Mouse (Mus musculus) forebrain, embryonic 11.5 days (tissue): ENCODE measurements at regions not wholly inside any gene's neighbourhood (a gene's known extent, or its start where the extent isn't known, plus 50 kb on each side); places are given as distances from the start of the nearest gene placed in this dataset.
A peak's percentile ranks its signal among the peaks of the same experiment; 100 is the strongest.
"Not testable (repeated sequence)": the region's sequence is repeated elsewhere in the genome, so short reads cannot be mapped to it uniquely, and the experiment has no call there.

Experiments
- ATAC-seq: fragments of 200-750 bp; cut with Nextera tagmentation; replicated peaks from 2 replicates; pipeline ENCODE4 v1.8.0; 2017; ENCODE audit warnings: moderate TSS enrichment; ENCODE audit not compliant: low FRiP score
- DNase-seq: peaks from one replicate; pipeline ENCODE4 v3.0.0-alpha.2; 2017; ENCODE audit warnings: low spot score
- H3K27ac ChIP-seq: fragments of 300-500 bp; sonication (generic); 2 replicates; pipeline ENCODE4 v1.5.1; 2014; ENCODE audit warnings: low read depth, low read length
- H3K27me3 ChIP-seq: fragments of 300-500 bp; sonication (generic); 2 replicates; pipeline ENCODE4 v1.6.1; 2014; ENCODE audit warnings: mild to moderate bottlenecking, low read length, mixed read lengths; ENCODE audit not compliant: control insufficient read depth, insufficient read depth
- H3K36me3 ChIP-seq: fragments of 300-500 bp; sonication (generic); 2 replicates; pipeline ENCODE4 v1.6.1; 2014; ENCODE audit warnings: mild to moderate bottlenecking, low read length, moderate library complexity, mixed read lengths; ENCODE audit not compliant: control insufficient read depth, insufficient read depth
- H3K4me1 ChIP-seq: fragments of 300-500 bp; sonication (generic); replicated peaks from 2 replicates; pipeline ENCODE4 v1.6.1; 2014; ENCODE audit warnings: low read length, mixed read lengths; ENCODE audit not compliant: control insufficient read depth, insufficient read depth
- H3K4me2 ChIP-seq: fragments of 300-500 bp; sonication (generic); 2 replicates; pipeline ENCODE4 v1.6.1; 2014; ENCODE audit warnings: low read depth, mild to moderate bottlenecking, low read length, moderate library complexity, mixed read lengths; ENCODE audit not compliant: severe bottlenecking
- H3K4me3 ChIP-seq: fragments of 300-500 bp; sonication (generic); 2 replicates; pipeline ENCODE4 v1.5.1; 2014; ENCODE audit warnings: low read depth, low read length
- H3K9ac ChIP-seq: fragments of 300-500 bp; sonication (generic); 2 replicates; pipeline ENCODE4 v1.6.1; 2014; ENCODE audit warnings: low read length
- H3K9me3 ChIP-seq: fragments of 300-500 bp; sonication (generic); 2 replicates; pipeline ENCODE4 v1.6.1; 2016; ENCODE audit warnings: low read length, mixed read lengths; ENCODE audit not compliant: control insufficient read depth
- WGBS: fragments of 180-500 bp; shearing (Covaris S2); extraction: QIAGEN DNeasy Blood & Tissue Kit; methylation state at CpG from one replicate; pipeline ENCODE4 v1.1.7; 2014; 5-methylcytosine and 5-hydroxymethylcytosine counted together

DNA sequence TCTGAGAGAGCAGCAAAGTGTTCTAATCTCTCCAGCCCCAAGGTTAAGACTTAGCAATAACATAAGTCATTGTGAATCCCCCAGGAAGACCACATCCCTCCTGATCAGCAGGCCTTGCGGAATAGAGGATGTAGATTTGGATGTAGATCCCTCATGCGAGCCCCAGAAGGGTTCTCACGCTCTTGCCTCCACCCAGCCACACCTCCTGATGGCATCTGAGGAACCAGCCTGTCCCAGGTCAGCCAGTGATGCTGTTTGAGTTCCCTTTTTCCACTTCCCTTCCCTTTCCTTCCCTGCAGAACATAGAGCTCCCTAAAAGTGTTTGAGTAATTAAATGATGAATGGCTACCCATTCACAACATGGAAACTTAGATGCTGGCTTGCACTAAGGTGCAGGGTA is 124.1 kb downstream of the Katnal1 start:
- Histone ChIP-seq H3K27me3 (no peaks in the 10 kb centered on the region), H3K36me3 (no peaks in the 10 kb centered on the region), H3K27ac (no peak overlapping the region), H3K4me2 (no peak overlapping the region), H3K4me3 (no peak overlapping the region), H3K9me3 (no peaks in the 10 kb centered on the region), H3K9ac (no peak overlapping the region), H3K4me1 (no peaks in the 10 kb centered on the region)
- DNase-seq (no peak), ATAC-seq (no peak)
- WGBS = 64% methylated on average over 3 of the region's 3 CpGs

DNA sequence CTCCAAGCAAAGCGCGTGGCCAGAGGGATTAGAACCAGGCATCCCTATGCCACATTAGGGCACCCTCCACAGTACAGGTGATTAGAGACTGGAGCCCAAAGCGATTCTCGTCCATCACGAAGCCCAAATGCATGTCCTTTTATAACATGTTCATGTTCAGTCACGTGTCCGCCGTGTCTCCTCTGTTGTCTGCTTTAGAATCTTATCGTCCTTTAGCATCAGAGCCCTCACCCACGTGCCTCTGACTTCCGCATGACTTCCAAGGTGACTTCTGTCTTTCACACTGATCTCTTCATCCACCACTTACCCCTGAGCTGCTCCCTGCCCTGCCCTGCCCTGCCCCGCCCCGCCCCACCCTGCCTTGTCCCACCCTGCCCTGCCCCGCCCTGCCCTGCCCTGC is 125.3 kb downstream of the Katnal1 start:
- WGBS = 91% methylated on average over 14 of the region's 14 CpGs
- ATAC-seq = no peak
- no peak overlapping the region for H3K9ac ChIP-seq
- H3K36me3 ChIP-seq = no peaks in the 10 kb centered on the region
- no peaks in the 10 kb centered on the region for H3K9me3 ChIP-seq
- H3K4me3 ChIP-seq = no peak overlapping the region
- no peak overlapping the region for H3K4me2 ChIP-seq
- no peaks in the 10 kb centered on the region for H3K4me1 ChIP-seq
- H3K27me3 ChIP-seq = no peaks in the 10 kb centered on the region
- no peak overlapping the region for H3K27ac ChIP-seq
- DNase-seq = no peak

DNA sequence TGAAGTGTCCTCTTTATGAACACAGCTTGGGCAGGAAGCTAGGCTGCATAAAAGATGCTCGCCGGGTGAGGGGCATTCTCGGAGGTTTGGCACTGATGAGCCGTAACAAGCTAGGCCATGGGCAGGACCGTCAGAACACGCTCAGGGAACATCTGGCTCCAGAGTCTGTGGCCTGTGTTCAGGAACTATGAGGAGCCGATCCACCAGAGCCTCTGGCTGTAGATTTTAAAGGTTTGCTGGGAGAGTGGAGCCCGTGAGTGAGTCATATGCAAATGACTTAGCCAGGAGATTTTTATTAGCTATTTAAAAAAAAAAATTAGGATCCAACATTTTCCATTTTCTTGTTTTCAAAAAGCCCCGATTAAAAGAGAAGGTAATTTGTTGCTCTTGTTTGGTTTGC is 126.4 kb downstream of the Katnal1 start:
- DNase-seq = no peak
- Histone ChIP-seq H3K9me3 (no peaks in the 10 kb centered on the region), H3K4me3 (no peak overlapping the region), H3K27me3 (no peaks in the 10 kb centered on the region), H3K36me3 (no peaks in the 10 kb centered on the region), H3K4me2 (no peak overlapping the region), H3K9ac (no peak overlapping the region), H3K4me1 (no peaks in the 10 kb centered on the region), H3K27ac (no peak overlapping the region)
- no peak for ATAC-seq
- 82% methylated on average over 9 of the region's 9 CpGs for WGBS

DNA sequence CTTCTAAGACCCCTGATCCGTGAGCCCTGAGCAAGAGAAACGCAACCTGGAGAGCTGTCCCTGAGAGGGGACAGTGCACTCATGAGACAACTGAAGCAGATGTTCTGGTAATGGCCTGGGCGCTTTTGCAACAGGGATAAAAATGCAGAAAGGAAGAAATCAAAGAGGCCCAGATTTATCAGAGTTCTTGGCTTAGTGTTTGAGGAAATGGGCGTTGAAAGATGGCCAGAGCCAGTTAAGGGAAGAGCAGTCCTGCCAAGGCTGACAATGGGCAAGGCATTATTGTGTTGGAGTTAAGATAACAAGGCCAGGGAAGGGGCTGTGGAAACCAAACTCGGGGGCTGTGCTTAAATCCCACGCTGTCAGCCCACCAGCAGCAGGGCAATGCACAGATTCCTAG is 130.6 kb downstream of the Katnal1 start:
- WGBS = 69% methylated on average over 6 of the region's 6 CpGs
- Histone ChIP-seq H3K4me3 (no peak overlapping the region), H3K4me2 (no peak overlapping the region), H3K9ac (no peak overlapping the region), H3K9me3 (no peaks in the 10 kb centered on the region), H3K36me3 (no peaks in the 10 kb centered on the region), H3K27ac (no peak overlapping the region), H3K4me1 (no peaks in the 10 kb centered on the region), H3K27me3 (no peaks in the 10 kb centered on the region)
- no peak for ATAC-seq
- no peak for DNase-seq

DNA sequence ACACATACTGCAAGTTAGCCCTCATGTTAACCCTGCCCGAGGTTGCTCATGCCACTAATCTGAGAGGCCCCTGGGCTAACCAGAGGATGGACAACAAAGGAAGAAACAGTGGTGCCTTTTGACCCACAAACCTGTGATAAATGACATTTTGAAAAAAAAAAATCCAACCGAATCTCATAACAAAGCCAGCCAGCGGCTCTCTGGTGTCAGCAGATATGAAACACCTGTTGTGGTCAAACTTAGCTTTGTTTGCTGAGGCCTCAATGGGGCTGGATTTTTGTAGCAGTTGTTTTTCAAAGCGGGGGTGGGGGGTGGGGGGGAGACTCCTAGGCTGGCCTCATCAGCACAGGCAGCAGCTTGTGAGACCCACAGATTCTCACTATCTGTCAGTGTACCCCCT is 133.0 kb downstream of the Katnal1 start:
- H3K9ac ChIP-seq = no peak overlapping the region
- no peak overlapping the region for H3K4me3 ChIP-seq
- peaks cover 2% of the 10 kb centered on the region; the same call in 1 of the 2 replicates for H3K27me3 ChIP-seq
- H3K9me3 ChIP-seq = no peaks in the 10 kb centered on the region
- no peaks in the 10 kb centered on the region for H3K36me3 ChIP-seq
- DNase-seq (no peak), ATAC-seq (no peak)
- no peak overlapping the region for H3K27ac ChIP-seq
- H3K4me2 ChIP-seq = no peak overlapping the region
- WGBS = 57% methylated on average over 4 of the region's 4 CpGs
- H3K4me1 ChIP-seq = no peaks in the 10 kb centered on the region; the same call in 1 of the 2 replicates

DNA sequence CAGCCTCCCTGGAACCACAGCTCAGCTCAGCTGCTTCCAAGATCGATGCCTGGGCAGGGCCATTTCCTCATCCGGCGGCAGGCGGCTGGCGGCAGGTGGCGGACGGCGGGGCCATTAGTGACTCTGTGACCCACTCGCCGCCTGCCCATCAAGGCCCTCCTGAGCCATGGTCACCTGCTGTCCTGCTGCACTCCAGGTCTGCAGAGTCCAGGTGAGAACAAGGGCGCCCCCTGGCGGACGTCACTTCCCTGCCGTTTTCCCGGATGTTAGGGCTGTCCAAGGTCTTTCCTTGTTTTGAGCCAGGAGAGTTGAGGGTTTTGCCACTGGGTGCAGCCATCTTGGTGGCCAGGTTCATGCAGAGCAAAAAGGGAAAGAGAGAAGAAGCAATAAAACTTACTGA is 134.7 kb downstream of the Katnal1 start:
- no peak overlapping the region for H3K4me2 ChIP-seq
- no peak overlapping the region for H3K27ac ChIP-seq
- H3K4me1 ChIP-seq = no peaks in the 10 kb centered on the region; the same call in 1 of the 2 replicates
- no peaks in the 10 kb centered on the region for H3K9me3 ChIP-seq
- H3K4me3 ChIP-seq = no peak overlapping the region
- WGBS = 44% methylated on average over 15 of the region's 15 CpGs
- H3K36me3 ChIP-seq = no peaks in the 10 kb centered on the region
- 0 out of 2 replicates have a peak, but pooled peaks have one; percentile 22 for ATAC-seq
- peak; percentile 83 for DNase-seq
- H3K9ac ChIP-seq = no peak overlapping the region
- peaks cover 2% of the 10 kb centered on the region; the same call in 1 of the 2 replicates for H3K27me3 ChIP-seq

DNA sequence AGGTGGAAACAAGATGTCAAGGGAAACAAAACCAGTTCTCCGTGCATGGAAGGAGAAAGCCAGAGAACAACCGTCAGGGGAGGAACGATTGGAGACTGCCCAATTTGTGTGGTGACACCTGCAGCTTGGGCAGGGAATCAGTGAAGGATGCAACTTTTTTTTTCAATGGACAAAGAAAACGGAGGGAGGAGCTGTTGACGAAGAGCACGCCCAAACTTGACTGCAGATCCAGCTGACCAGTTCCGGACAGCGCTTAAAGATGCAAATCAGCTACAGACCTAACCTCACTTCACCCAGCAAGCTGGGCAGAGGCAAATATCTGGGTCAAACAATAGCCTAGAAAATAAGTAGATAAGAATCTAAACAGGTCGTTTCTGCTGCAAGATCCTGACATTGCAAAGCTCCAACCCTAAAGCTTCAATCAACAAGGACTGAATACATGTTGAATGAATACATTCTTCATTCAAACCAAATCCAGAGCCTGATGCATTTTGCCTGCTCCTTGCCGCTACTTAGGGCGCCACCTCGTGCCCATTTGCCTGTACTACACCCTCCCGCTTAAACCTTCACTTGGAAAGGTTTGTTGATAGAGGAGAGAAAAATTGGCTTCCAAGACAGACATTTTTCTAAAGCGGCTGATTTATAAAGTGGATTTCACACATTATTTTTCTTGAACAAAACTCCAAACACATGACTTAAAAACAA is 136.2 kb downstream of the Katnal1 start:
- peak; percentile 90 for DNase-seq
- H3K9ac ChIP-seq = no peak overlapping the region
- no peak overlapping the region for H3K27ac ChIP-seq
- no peaks in the 10 kb centered on the region for H3K36me3 ChIP-seq
- no peaks in the 10 kb centered on the region; the same call in 1 of the 2 replicates for H3K4me1 ChIP-seq
- 14% methylated on average over 14 of the region's 14 CpGs for WGBS
- no peak overlapping the region for H3K4me2 ChIP-seq
- H3K9me3 ChIP-seq = no peaks in the 10 kb centered on the region
- H3K4me3 ChIP-seq = no peak overlapping the region
- peaks cover 2% of the 10 kb centered on the region; the same call in 1 of the 2 replicates for H3K27me3 ChIP-seq
- no peak for ATAC-seq

DNA sequence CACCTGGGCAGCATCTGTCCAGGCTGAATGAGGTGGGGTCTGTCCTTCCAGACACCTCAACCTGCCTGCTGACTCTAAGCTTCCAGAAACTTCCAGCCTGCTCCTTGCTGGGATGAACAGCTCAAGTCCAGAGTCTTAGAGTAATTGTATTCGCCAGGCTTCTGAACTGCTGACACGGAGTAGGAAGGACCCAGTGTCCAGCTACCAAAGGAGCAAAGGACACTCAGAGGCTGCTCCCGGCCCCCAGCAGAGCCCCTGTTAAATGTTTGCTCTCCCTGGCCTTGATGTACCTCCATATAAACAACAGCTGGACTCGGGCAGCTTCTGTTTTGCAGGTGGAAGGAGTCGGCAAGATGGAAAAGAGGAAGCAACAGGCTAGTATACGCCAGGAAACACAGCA is 137.5 kb downstream of the Katnal1 start:
- Histone ChIP-seq H3K9ac (no peak overlapping the region), H3K4me3 (no peak overlapping the region), H3K27ac (no peak overlapping the region), H3K9me3 (no peaks in the 10 kb centered on the region), H3K36me3 (no peaks in the 10 kb centered on the region), H3K4me1 (no peaks in the 10 kb centered on the region; the same call in 1 of the 2 replicates), H3K27me3 (peaks cover 2% of the 10 kb centered on the region; the same call in 1 of the 2 replicates), H3K4me2 (no peak overlapping the region)
- ATAC-seq (no peak), DNase-seq (no peak)
- 80% methylated on average over 6 of the region's 6 CpGs for WGBS

DNA sequence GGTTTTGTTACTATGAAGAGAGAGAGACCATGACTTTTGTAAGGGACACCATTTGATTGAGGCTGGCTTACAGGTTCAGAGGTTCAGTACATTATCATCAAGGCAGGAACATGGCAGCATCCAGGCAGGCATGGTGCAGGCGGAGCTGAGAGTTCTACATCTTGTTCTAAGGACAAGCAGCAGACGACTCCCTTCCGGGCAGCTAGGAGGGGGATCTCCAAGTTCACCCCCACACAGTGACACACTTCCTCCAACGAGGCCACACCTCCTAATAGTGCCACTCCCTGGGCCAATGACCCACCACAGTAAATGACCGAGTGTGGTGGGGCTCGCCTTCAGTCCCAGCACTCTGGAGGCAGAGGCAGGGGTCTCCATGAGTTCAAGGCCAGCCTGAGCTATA is 138.8 kb downstream of the Katnal1 start:
- H3K4me3 ChIP-seq, H3K9ac ChIP-seq, H3K27ac ChIP-seq, ATAC-seq, H3K27me3 ChIP-seq, H3K4me1 ChIP-seq, DNase-seq, H3K4me2 ChIP-seq, H3K9me3 ChIP-seq, H3K36me3 ChIP-seq: not testable (repeated sequence)
- 84% methylated on average over 6 of the region's 6 CpGs for WGBS
